Mouse (Mus musculus) kidney, postnatal 0 days (tissue): ENCODE measurements around the gene Hist1h4a. TPM values are rescaled to one million over a fixed set of nuclear protein-coding genes. Genes with fewer than 3 reads are reported as not detected.

Source experiments
- ATAC-seq: fragments of 200-750 bp; cut with Nextera tagmentation; replicated peaks from 2 replicates; pipeline ENCODE4 v1.8.0; 2017; ENCODE audit warnings: low read depth, moderate number of reproducible peaks, moderate TSS enrichment, moderate library complexity; ENCODE audit not compliant: low FRiP score
- DNase-seq: peaks from one replicate; pipeline ENCODE4 v3.0.0-alpha.2; 2016; ENCODE audit warnings: low spot score
- H3K27ac ChIP-seq: fragments of 300-500 bp; sonication (generic); 2 replicates; pipeline ENCODE4 v1.5.1; 2014; ENCODE audit warnings: mild to moderate bottlenecking
- H3K27me3 ChIP-seq: fragments of 300-500 bp; sonication (generic); 2 replicates; pipeline ENCODE4 v1.6.1; 2014; ENCODE audit warnings: low read length, mixed read lengths; ENCODE audit not compliant: insufficient read depth
- H3K36me3 ChIP-seq: fragments of 300-500 bp; sonication (generic); 2 replicates; pipeline ENCODE4 v1.6.1; 2014; ENCODE audit warnings: low read length, mixed read lengths; ENCODE audit not compliant: insufficient read depth
- H3K4me1 ChIP-seq: fragments of 300-500 bp; sonication (generic); replicated peaks from 2 replicates; pipeline ENCODE4 v1.6.1; 2014; ENCODE audit warnings: antibody characterized with exemption, low read length, mixed read lengths; ENCODE audit not compliant: insufficient read depth
- H3K4me2 ChIP-seq: fragments of 300-500 bp; sonication (generic); 2 replicates; pipeline ENCODE4 v1.6.1; 2014; ENCODE audit warnings: mild to moderate bottlenecking, low read length, moderate library complexity, mixed read lengths
- H3K4me3 ChIP-seq: fragments of 300-500 bp; sonication (generic); replicated peaks from 2 replicates; pipeline ENCODE4 v1.5.1; 2014; ENCODE audit warnings: low read depth, low read length
- H3K9ac ChIP-seq: fragments of 300-500 bp; sonication (generic); 2 replicates; pipeline ENCODE4 v1.6.1; 2014; ENCODE audit warnings: low read depth, low read length
- H3K9me3 ChIP-seq: fragments of 300-500 bp; sonication (generic); replicated peaks from 2 replicates; pipeline ENCODE4 v1.6.1; 2016; ENCODE audit warnings: low read length, inconsistent platforms, mixed read lengths
- CTCF ChIP-seq: IDR thresholded peaks from 2 replicates; pipeline ENCODE4 v1.5.1; 2016; ENCODE audit warnings: antibody characterized with exemption, low read depth, mild to moderate bottlenecking, moderate library complexity
- WGBS: fragments of 180-500 bp; shearing (Covaris S2); extraction: QIAGEN DNeasy Blood & Tissue Kit; methylation state at CpG from one replicate; pipeline ENCODE4 v1.1.7; 2014; 5-methylcytosine and 5-hydroxymethylcytosine counted together
- polyA plus RNA-seq: library from polyadenylated mRNA; unstranded; fragments of >200 nt; fragmentation: Nextera tagmentation; extraction: Ambion mirVana; gene quantifications from 2 replicates; pipeline ENCODE4 v1.2.1, GENCODE M21; 2015

Hist1h4a gene
- not detected in 2 replicates for polyA plus RNA-seq

- ATAC-seq (peak; percentile 73), DNase-seq (peak; percentile 98)
- no peak for TF ChIP-seq CTCF
- Histone ChIP-seq H3K9me3 (no peaks in the 10 kb centered on the region), H3K27ac (peak within 1 kb of the TSS; percentile 89), H3K4me3 (peak within 1 kb of the TSS; percentile 42), H3K27me3 (no peaks in the 10 kb centered on the region), H3K4me1 (peaks cover 17% of the 10 kb centered on the region), H3K36me3 (no peaks in the 10 kb centered on the region), H3K4me2 (peak within 1 kb of the TSS; percentile 76), H3K9ac (peak within 1 kb of the TSS; percentile 62)
- WGBS = under 1% methylated on average over 62 of the region's 72 CpGs
Observed at GRCm38 (mm10) chr13:23760972-23761864, at the start of gene Hist1h4a. Hist1h4a (minus strand) TSS chr13:23761230.

GRCm38 (mm10) chr13:23806422-23807052, 45.5 kb upstream of the Hist1h4a start, which contains the start of gene Slc17a2:
Slc17a2 (plus strand) TSS chr13:23806993.
- Histone ChIP-seq H3K27me3 (no peaks in the 10 kb centered on the region), H3K9ac (no peak within 1 kb of the TSS), H3K27ac (no peak within 1 kb of the TSS), H3K4me2 (no peak within 1 kb of the TSS), H3K9me3 (no peaks in the 10 kb centered on the region), H3K4me3 (no peak within 1 kb of the TSS), H3K36me3 (no peaks in the 10 kb centered on the region), H3K4me1 (no peaks in the 10 kb centered on the region)
- DNase-seq (no peak), ATAC-seq (no peak)
- TF ChIP-seq CTCF = no peak
- WGBS = 78% methylated on average over 15 of the region's 15 CpGs

GRCm38 (mm10) chr13:23804532-23804931, 43.5 kb upstream of the Hist1h4a start:
- Histone ChIP-seq H3K9me3 (no peaks in the 10 kb centered on the region), H3K27me3 (no peaks in the 10 kb centered on the region), H3K4me2 (no peak overlapping the region), H3K27ac (no peak overlapping the region), H3K4me3 (no peak overlapping the region), H3K9ac (no peak overlapping the region), H3K4me1 (0 out of 2 replicates have a peak, but pooled peaks cover 4% of the 10 kb centered on the region), H3K36me3 (no peaks in the 10 kb centered on the region)
- 69% methylated on average over 2 of the region's 2 CpGs for WGBS
- ATAC-seq (no peak), DNase-seq (no peak)
- no peak for TF ChIP-seq CTCF

GRCm38 (mm10) chr13:23799405-23799804, 38.4 kb upstream of the Hist1h4a start:
- H3K27ac ChIP-seq = no peak overlapping the region
- no peaks in the 10 kb centered on the region for H3K9me3 ChIP-seq
- WGBS = 38% methylated on average over 5 of the region's 5 CpGs
- DNase-seq = peak; percentile 11
- H3K4me3 ChIP-seq = no peak overlapping the region
- TF ChIP-seq CTCF = no peak
- H3K9ac ChIP-seq = no peak overlapping the region
- H3K4me2 ChIP-seq = no peak overlapping the region
- 0 out of 2 replicates have a peak, but pooled peaks cover 4% of the 10 kb centered on the region for H3K4me1 ChIP-seq
- H3K36me3 ChIP-seq = no peaks in the 10 kb centered on the region
- H3K27me3 ChIP-seq = no peaks in the 10 kb centered on the region
- no peak for ATAC-seq

GRCm38 (mm10) chr13:23792520-23792919, 31.5 kb upstream of the Hist1h4a start:
- H3K4me1 ChIP-seq = no peaks in the 10 kb centered on the region
- no peaks in the 10 kb centered on the region for H3K36me3 ChIP-seq
- no peak overlapping the region for H3K4me2 ChIP-seq
- TF ChIP-seq CTCF = peak; percentile 91
- no peak for ATAC-seq
- WGBS = 50% methylated on average over 2 of the region's 2 CpGs
- H3K27ac ChIP-seq = no peak overlapping the region
- no peak overlapping the region for H3K4me3 ChIP-seq
- H3K27me3 ChIP-seq = no peaks in the 10 kb centered on the region
- DNase-seq = peak; percentile 78
- H3K9me3 ChIP-seq = no peaks in the 10 kb centered on the region
- H3K9ac ChIP-seq = no peak overlapping the region

- Histone ChIP-seq H3K9ac (no peak overlapping the region), H3K4me1 (no peaks in the 10 kb centered on the region), H3K9me3 (no peaks in the 10 kb centered on the region), H3K4me2 (no peak overlapping the region), H3K27ac (no peak overlapping the region), H3K4me3 (no peak overlapping the region), H3K36me3 (no peaks in the 10 kb centered on the region), H3K27me3 (no peaks in the 10 kb centered on the region)
- no peak for TF ChIP-seq CTCF
- DNase-seq (no peak), ATAC-seq (no peak)
- 83% methylated on average over 4 of the region's 4 CpGs for WGBS
Observed at GRCm38 (mm10) chr13:23779025-23779424, 18.0 kb upstream of the Hist1h4a start.
